Mouse (Mus musculus) stomach, embryonic 16.5 days (tissue): ENCODE results near the gene Mterf4. TPM values are rescaled to one million over a fixed set of nuclear protein-coding genes. Genes with fewer than 3 reads are reported as not detected.
"Not testable (repeated sequence)": the region's sequence is repeated elsewhere in the genome, so short reads cannot be mapped to it uniquely, and the experiment has no call there.

Experiments used
- ATAC-seq: fragments of 200-750 bp; cut with Nextera tagmentation; 2 replicates; pipeline ENCODE4 v1.8.0; 2017; ENCODE audit warnings: moderate number of reproducible peaks, moderate TSS enrichment; ENCODE audit not compliant: insufficient read depth, low FRiP score
- H3K27ac ChIP-seq: fragments of 300-500 bp; sonication (generic); 2 replicates; pipeline ENCODE4 v1.5.1; 2014; ENCODE audit warnings: low read length
- H3K27me3 ChIP-seq: fragments of 300-500 bp; sonication (generic); 2 replicates; pipeline ENCODE4 v1.6.1; 2014; ENCODE audit warnings: low read length, control low read depth, mixed read lengths; ENCODE audit not compliant: control insufficient read depth, insufficient read depth
- H3K36me3 ChIP-seq: fragments of 300-500 bp; sonication (generic); 2 replicates; pipeline ENCODE4 v1.6.1; 2014; ENCODE audit warnings: low read length; ENCODE audit not compliant: control insufficient read depth, insufficient read depth
- H3K4me1 ChIP-seq: fragments of 300-500 bp; sonication (generic); 2 replicates; pipeline ENCODE4 v1.6.1; 2014; ENCODE audit warnings: low read length, control low read depth, mixed read lengths; ENCODE audit not compliant: control insufficient read depth, insufficient read depth
- H3K4me2 ChIP-seq: fragments of 300-500 bp; sonication (generic); 2 replicates; pipeline ENCODE4 v1.6.1; 2014; ENCODE audit warnings: low read depth, low read length, mixed read lengths
- H3K4me3 ChIP-seq: fragments of 300-500 bp; sonication (generic); replicated peaks from 2 replicates; pipeline ENCODE4 v1.5.1; 2014; ENCODE audit warnings: mild to moderate bottlenecking, low read length
- H3K9ac ChIP-seq: fragments of 300-500 bp; sonication (generic); 2 replicates; pipeline ENCODE4 v1.6.1; 2014; ENCODE audit warnings: low read length
- H3K9me3 ChIP-seq: fragments of 300-500 bp; sonication (generic); replicated peaks from 2 replicates; pipeline ENCODE4 v1.6.1; 2016; ENCODE audit warnings: low read length, control low read depth; ENCODE audit not compliant: control insufficient read depth
- WGBS: fragments of 180-500 bp; shearing (Covaris S2); extraction: QIAGEN DNeasy Blood & Tissue Kit; methylation state at CpG from one replicate; pipeline ENCODE4 v1.1.7; 2014; 5-methylcytosine and 5-hydroxymethylcytosine counted together
- polyA plus RNA-seq: library from polyadenylated mRNA; unstranded; fragments of >200 nt; fragmentation: Nextera tagmentation; extraction: Ambion mirVana; gene quantifications from 2 replicates; pipeline ENCODE4 v1.2.1, GENCODE M21; 2015

Mterf4 gene
- polyA plus RNA-seq, 1 experiment from 2014 or later, result 29.1 TPM

DNA sequence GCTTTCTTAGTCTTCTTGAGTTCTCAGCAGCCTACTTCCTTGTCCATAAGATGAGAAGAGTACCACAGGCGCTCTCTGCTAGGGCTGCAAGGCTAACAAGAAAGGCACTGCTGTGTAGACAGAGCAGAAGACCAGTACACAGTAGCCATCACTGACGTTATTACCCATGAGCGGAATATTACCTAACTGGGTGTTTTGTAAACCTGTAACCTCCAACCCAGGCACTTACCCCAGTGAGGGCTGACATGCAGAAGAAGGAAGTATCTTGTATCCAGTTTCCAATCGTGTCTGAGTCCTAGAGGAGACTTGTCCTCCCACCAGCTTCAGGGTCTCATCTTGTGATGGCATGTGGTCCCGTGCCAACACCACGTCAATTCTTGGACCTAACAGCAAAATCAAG, 18.3 kb upstream of the Mterf4 start:
- Histone ChIP-seq H3K4me3 (no peak overlapping the region), H3K27me3 (no peaks in the 10 kb centered on the region), H3K4me1 (no peaks in the 10 kb centered on the region), H3K36me3 (peaks cover 15% of the 10 kb centered on the region; the same call in 1 of the 2 replicates), H3K9ac (no peak overlapping the region), H3K27ac (no peak overlapping the region), H3K9me3 (no peaks in the 10 kb centered on the region), H3K4me2 (no peak overlapping the region)
- 92% methylated on average over 6 of the region's 6 CpGs for WGBS
- ATAC-seq, result no peak

DNA sequence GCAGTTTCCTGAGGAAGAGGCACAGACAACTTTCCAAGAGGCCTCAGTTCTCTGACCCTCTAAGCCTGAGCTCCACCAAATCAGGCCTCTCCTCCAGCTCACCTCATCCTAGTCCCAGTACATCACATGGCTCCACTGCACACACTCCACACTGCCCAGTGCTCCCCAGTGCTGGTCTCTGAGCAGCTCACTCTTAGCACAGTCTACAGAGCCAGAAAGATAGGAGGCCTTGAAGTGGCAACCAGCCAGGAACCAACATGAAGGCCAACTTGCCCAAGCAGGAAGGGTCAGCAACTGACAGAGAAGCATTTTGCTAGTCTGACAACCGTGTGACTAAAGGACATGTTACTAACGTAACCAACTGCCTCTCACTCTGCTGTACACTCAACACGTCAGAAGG, 5.1 kb downstream of the Mterf4 start:
- 82% methylated on average over 3 of the region's 3 CpGs for WGBS
- ATAC-seq, result no peak

DNA sequence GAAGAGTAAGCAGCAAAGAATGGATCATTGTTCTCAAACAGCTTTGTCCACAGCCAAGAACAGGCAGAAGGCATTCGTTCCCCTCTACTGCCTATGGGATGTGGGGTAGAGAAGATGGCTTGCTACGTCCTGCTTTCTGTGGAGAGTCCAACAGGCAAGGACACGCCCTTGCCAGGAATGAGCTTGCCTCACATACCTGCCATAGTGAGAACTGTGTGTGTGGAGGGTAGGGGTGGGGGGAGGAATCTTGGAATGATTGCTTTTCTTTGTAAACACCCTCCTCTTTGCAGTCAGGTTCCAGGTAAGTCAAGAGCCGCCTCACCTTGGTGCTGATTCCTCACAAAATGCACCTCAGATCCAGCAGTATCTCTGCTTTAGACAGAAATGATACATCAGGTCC, 5.9 kb downstream of the Mterf4 start:
- no peaks in the 10 kb centered on the region for H3K4me1 ChIP-seq
- no peak overlapping the region for H3K9ac ChIP-seq
- H3K27me3 ChIP-seq, result no peaks in the 10 kb centered on the region
- 72% methylated on average over 4 of the region's 4 CpGs for WGBS
- 0 out of 2 replicates have a peak, but pooled peaks cover 6% of the 10 kb centered on the region for H3K36me3 ChIP-seq
- H3K4me3 ChIP-seq, result no peak overlapping the region
- H3K27ac ChIP-seq, result no peak overlapping the region
- no peak for ATAC-seq
- H3K9me3 ChIP-seq, result no peaks in the 10 kb centered on the region
- no peak overlapping the region for H3K4me2 ChIP-seq

More for the DNA sequence above, 5.1 kb downstream of the Mterf4 start:
- 0 out of 2 replicates have a peak, but pooled peaks cover 6% of the 10 kb centered on the region for H3K36me3 ChIP-seq
- no peak overlapping the region for H3K4me3 ChIP-seq
- peaks cover 4% of the 10 kb centered on the region; the same call in 1 of the 2 replicates for H3K4me1 ChIP-seq
- no peak overlapping the region for H3K4me2 ChIP-seq
- no peaks in the 10 kb centered on the region for H3K27me3 ChIP-seq
- no peaks in the 10 kb centered on the region for H3K9me3 ChIP-seq
- H3K9ac ChIP-seq, result no peak overlapping the region
- H3K27ac ChIP-seq, result no peak overlapping the region

- not testable (repeated sequence) for H3K4me3 ChIP-seq, H3K27ac ChIP-seq, H3K4me2 ChIP-seq, H3K36me3 ChIP-seq, H3K4me1 ChIP-seq, H3K27me3 ChIP-seq, ATAC-seq, H3K9me3 ChIP-seq, H3K9ac ChIP-seq
- WGBS, result 84% methylated on average over 3 of the region's 3 CpGs
Measured at GRCm38 (mm10) chr1:93294491-93294890, 11.2 kb downstream of the Mterf4 start.

DNA sequence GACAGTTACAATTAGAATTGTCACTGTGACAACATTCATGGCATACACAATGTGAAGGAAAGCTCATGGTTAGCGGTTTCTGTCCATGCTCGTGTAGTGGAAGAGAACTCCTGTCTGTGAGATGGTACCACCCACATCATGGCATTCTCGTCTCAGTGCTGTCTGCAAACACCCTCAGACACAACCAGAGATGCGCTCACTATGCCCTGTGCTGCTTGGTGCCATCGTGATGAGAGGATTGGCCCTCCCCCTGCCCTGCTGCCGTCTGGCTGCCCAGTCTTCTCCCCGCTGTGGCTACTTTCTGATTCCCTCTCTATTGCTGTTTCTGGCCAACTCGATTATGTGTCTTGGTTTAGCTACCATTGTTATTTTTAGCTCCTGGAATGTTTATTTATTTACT, 13.7 kb downstream of the Mterf4 start:
- ATAC-seq, result no peak
- H3K4me2 ChIP-seq, result no peak overlapping the region
- WGBS, result 79% methylated on average over 8 of the region's 8 CpGs

GRCm38 (mm10) chr1:93291591-93291990, 14.1 kb downstream of the Mterf4 start:
- no peaks in the 10 kb centered on the region for H3K4me1 ChIP-seq
- H3K27ac ChIP-seq, result no peak overlapping the region
- no peak overlapping the region for H3K9ac ChIP-seq
- no peaks in the 10 kb centered on the region for H3K9me3 ChIP-seq
- no peak overlapping the region for H3K4me2 ChIP-seq
- WGBS, result 90% methylated on average over 1 of the region's 1 CpGs
- H3K27me3 ChIP-seq, result no peaks in the 10 kb centered on the region
- H3K36me3 ChIP-seq, result no peaks in the 10 kb centered on the region
- no peak for ATAC-seq
- H3K4me3 ChIP-seq, result no peak overlapping the region

More for the DNA sequence above, 13.7 kb downstream of the Mterf4 start:
- Histone ChIP-seq H3K27me3 (no peaks in the 10 kb centered on the region), H3K4me1 (no peaks in the 10 kb centered on the region), H3K4me3 (no peak overlapping the region), H3K9me3 (no peaks in the 10 kb centered on the region), H3K9ac (no peak overlapping the region), H3K27ac (no peak overlapping the region), H3K36me3 (no peaks in the 10 kb centered on the region)

DNA sequence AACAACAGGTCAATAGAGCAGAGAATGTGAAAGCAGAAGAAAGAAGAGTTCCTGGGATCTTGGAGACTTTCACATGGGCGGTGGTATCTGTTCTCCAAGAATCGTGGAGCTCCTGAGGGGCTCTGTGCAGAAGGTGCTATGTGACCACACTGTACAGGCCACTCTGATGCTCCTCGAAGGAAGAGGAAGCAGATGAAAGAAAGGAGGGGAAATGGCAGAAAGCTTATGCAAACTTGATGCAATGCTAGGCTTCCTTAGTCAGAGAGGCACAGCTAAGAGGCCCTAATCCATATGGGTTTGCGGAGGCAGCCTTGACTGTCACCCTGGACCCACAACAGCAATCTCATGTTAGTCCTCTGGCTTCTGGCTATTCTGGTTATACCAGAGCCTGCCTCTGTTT, 14.8 kb downstream of the Mterf4 start:
- Histone ChIP-seq H3K9me3 (no peaks in the 10 kb centered on the region), H3K4me2 (no peak overlapping the region), H3K9ac (no peak overlapping the region), H3K4me1 (no peaks in the 10 kb centered on the region), H3K27ac (no peak overlapping the region), H3K36me3 (no peaks in the 10 kb centered on the region), H3K27me3 (no peaks in the 10 kb centered on the region), H3K4me3 (no peak overlapping the region)
- ATAC-seq, result no peak
- WGBS, result 78% methylated on average over 4 of the region's 4 CpGs

- Histone ChIP-seq H3K27ac (no peak overlapping the region), H3K9me3 (no peaks in the 10 kb centered on the region), H3K27me3 (no peaks in the 10 kb centered on the region), H3K4me3 (no peak overlapping the region), H3K36me3 (no peaks in the 10 kb centered on the region), H3K9ac (no peak overlapping the region), H3K4me2 (no peak overlapping the region), H3K4me1 (no peaks in the 10 kb centered on the region)
- no peak for ATAC-seq
- 34% methylated on average over 3 of the region's 3 CpGs for WGBS
Measured at GRCm38 (mm10) chr1:93289678-93290214, 16.0 kb downstream of the Mterf4 start.

- no peak overlapping the region for H3K4me2 ChIP-seq
- no peak for ATAC-seq
- no peak overlapping the region for H3K27ac ChIP-seq
- H3K9ac ChIP-seq, result no peak overlapping the region
- no peaks in the 10 kb centered on the region for H3K36me3 ChIP-seq
- no peaks in the 10 kb centered on the region for H3K9me3 ChIP-seq
- no peaks in the 10 kb centered on the region for H3K27me3 ChIP-seq
- WGBS, result 70% methylated on average over 7 of the region's 7 CpGs
- no peak overlapping the region for H3K4me3 ChIP-seq
- no peaks in the 10 kb centered on the region for H3K4me1 ChIP-seq
Measured at GRCm38 (mm10) chr1:93277041-93277440, 28.7 kb downstream of the Mterf4 start.
